ENCODE assay signal across 8 mouse cellular contexts in genomic region chr4:133631769-133632411, GRCm38 (mm10). TPM values are rescaled to one million over a fixed set of nuclear protein-coding genes. Genes with fewer than 3 reads are reported as not detected.
DNase-seq lines count a peak whose midpoint lies in the region; ATAC-seq and TF ChIP-seq lines count a peak whose summit lies in the region.

No protein-coding gene starts in this region.

- ATAC-seq in heart, embryonic 13.5 days (ENCODE audit: extremely low read depth, insufficient number of reproducible peaks, low FRiP score, low TSS enrichment) = no peak
- no peak for ATAC-seq in midbrain, embryonic 13.5 days

- H3K4me2 ChIP-seq in heart, embryonic 13.5 days = peak overlapping the region; percentile 82
- H3K4me2 ChIP-seq in midbrain, embryonic 13.5 days (replicated peaks) = peak overlapping the region; percentile 91

- TF ChIP-seq POLR2A in bone marrow, adult 2 months (IDR thresholded peaks at IDR 0.05; ENCODE audit: borderline replicate concordance, control insufficient read depth, low read depth, low read length) = no peak

- 7% methylated on average over 9 of the region's 9 CpGs for WGBS in bone marrow, adult 2 months
- 45% methylated on average over 9 of the region's 9 CpGs for WGBS in heart, embryonic 13.5 days
- WGBS in midbrain, embryonic 13.5 days = 37% methylated on average over 9 of the region's 9 CpGs

- H3K36me3 ChIP-seq in E14TG2a.4 (ENCODE audit: insufficient read depth, low read length) = peaks cover 34% of the 10 kb centered on the region
- peaks cover 3% of the 10 kb centered on the region for H3K36me3 ChIP-seq in heart, embryonic 13.5 days
- peaks cover 6% of the 10 kb centered on the region for H3K36me3 ChIP-seq in midbrain, embryonic 13.5 days

- H3K4me1 ChIP-seq in E14TG2a.4 (replicated peaks; ENCODE audit: low read depth, low read length) = peaks cover 70% of the 10 kb centered on the region
- peaks cover 5% of the 10 kb centered on the region for H3K4me1 ChIP-seq in bone marrow, adult 2 months (ENCODE audit: control insufficient read depth, insufficient read depth, low read length)
- peaks cover 35% of the 10 kb centered on the region for H3K4me1 ChIP-seq in heart, embryonic 13.5 days
- H3K4me1 ChIP-seq in midbrain, embryonic 13.5 days (replicated peaks) = peaks cover 31% of the 10 kb centered on the region

- H3K27ac ChIP-seq in bone marrow, adult 2 months (ENCODE audit: control insufficient read depth, insufficient read depth, low read depth, low read length, poor library complexity) = peak overlapping the region; percentile 83
- H3K27ac ChIP-seq in heart, embryonic 13.5 days (replicated peaks) = no peak overlapping the region
- H3K27ac ChIP-seq in midbrain, embryonic 13.5 days = no peak overlapping the region

- no peaks in the 10 kb centered on the region for H3K27me3 ChIP-seq in E14TG2a.4 (ENCODE audit: insufficient read depth, low read length)
- no peaks in the 10 kb centered on the region for H3K27me3 ChIP-seq in heart, embryonic 13.5 days (replicated peaks)
- H3K27me3 ChIP-seq in midbrain, embryonic 13.5 days = no peaks in the 10 kb centered on the region

- H3K4me3 ChIP-seq in E14TG2a.4 (replicated peaks; ENCODE audit: low read length) = peak overlapping the region; percentile 88
- H3K4me3 ChIP-seq in bone marrow, adult 2 months (replicated peaks; ENCODE audit: control insufficient read depth, low read depth, low read length) = peak overlapping the region; percentile 78
- peak overlapping the region; percentile 84 for H3K4me3 ChIP-seq in heart, embryonic 13.5 days
- peak overlapping the region; percentile 82 for H3K4me3 ChIP-seq in midbrain, embryonic 13.5 days (replicated peaks)

- no peak for TF ChIP-seq CTCF in E14TG2a.4 (conservative IDR thresholded peaks at IDR 0.05; ENCODE audit: low read length)
- no peak for TF ChIP-seq CTCF in bone marrow, adult 2 months (IDR thresholded peaks at IDR 0.05; ENCODE audit: control insufficient read depth, insufficient read depth, low read length)

- H3K9me3 ChIP-seq in E14TG2a.4 (ENCODE audit: low read length) = no peaks in the 10 kb centered on the region
- H3K9me3 ChIP-seq in heart, embryonic 13.5 days = no peaks in the 10 kb centered on the region
- no peaks in the 10 kb centered on the region for H3K9me3 ChIP-seq in midbrain, embryonic 13.5 days

- DNase-seq in kidney, postnatal 25 days = peak; percentile 61 to 65
- DNase-seq in urinary bladder, postnatal 25 days (ENCODE audit: low spot score) = no peak
- no peak for DNase-seq in retina, postnatal 1 day
- no peak for DNase-seq in urinary bladder, adult 2 months (ENCODE audit: low spot score)

- peak overlapping the region; percentile 96 for H3K9ac ChIP-seq in heart, embryonic 13.5 days
- peak overlapping the region; percentile 92 for H3K9ac ChIP-seq in midbrain, embryonic 13.5 days (replicated peaks)

RNA-seq across cellular contexts. Expression of gene Zdhhc18, which starts 18.1 kb away (rescaled TPM):
- 23.6 and 39.6 TPM in 2 replicates for polyA plus RNA-seq in bone marrow, adult 2 months (2011; ENCODE audit: insufficient read depth, insufficient read length, low replicate concordance, missing spikeins)
- polyA plus RNA-seq in heart, embryonic 13.5 days (2015; fragmentation: Nextera tagmentation; extraction: Ambion mirVana) = 1.5 and 1.6 TPM in 2 replicates
- polyA plus RNA-seq in midbrain, embryonic 13.5 days (2015; fragmentation: Nextera tagmentation; extraction: Ambion mirVana) = 3.5 and 4.1 TPM in 2 replicates
- 17.8 and 19.7 TPM in 2 replicates for polyA plus RNA-seq in urinary bladder, adult 2 months (2012; rRNA removed)

RNA-seq across cellular contexts. Expression of gene Sfn, which starts 29.9 kb away (rescaled TPM):
- polyA plus RNA-seq in bone marrow, adult 2 months (2011; ENCODE audit: insufficient read depth, insufficient read length, low replicate concordance, missing spikeins) = 10.3 and 19.0 TPM in 2 replicates
- 1.2 and 2.9 TPM in 2 replicates for polyA plus RNA-seq in heart, embryonic 13.5 days (2015; fragmentation: Nextera tagmentation; extraction: Ambion mirVana)
- 0.89 and 1.2 TPM in 2 replicates for polyA plus RNA-seq in midbrain, embryonic 13.5 days (2015; fragmentation: Nextera tagmentation; extraction: Ambion mirVana)
- 218 and 326 TPM in 2 replicates for polyA plus RNA-seq in urinary bladder, adult 2 months (2012; rRNA removed)

RNA-seq across cellular contexts. Expression of gene Pigv, which starts 40.6 kb away (rescaled TPM):
- polyA plus RNA-seq in bone marrow, adult 2 months (2011; ENCODE audit: insufficient read depth, insufficient read length, low replicate concordance, missing spikeins) = 2.8 and 10.4 TPM in 2 replicates
- 12.8 and 15.7 TPM in 2 replicates for polyA plus RNA-seq in heart, embryonic 13.5 days (2015; fragmentation: Nextera tagmentation; extraction: Ambion mirVana)
- 13.7 and 16.0 TPM in 2 replicates for polyA plus RNA-seq in midbrain, embryonic 13.5 days (2015; fragmentation: Nextera tagmentation; extraction: Ambion mirVana)
- polyA plus RNA-seq in urinary bladder, adult 2 months (2012; rRNA removed) = 17.1 and 19.4 TPM in 2 replicates

RNA-seq across cellular contexts. Expression of gene Gpn2, which starts 47.7 kb away (rescaled TPM):
- polyA plus RNA-seq in bone marrow, adult 2 months (2011; ENCODE audit: insufficient read depth, insufficient read length, low replicate concordance, missing spikeins) = 10.5 and 15.9 TPM in 2 replicates
- polyA plus RNA-seq in heart, embryonic 13.5 days (2015; fragmentation: Nextera tagmentation; extraction: Ambion mirVana) = 11.2 and 12.8 TPM in 2 replicates
- polyA plus RNA-seq in midbrain, embryonic 13.5 days (2015; fragmentation: Nextera tagmentation; extraction: Ambion mirVana) = 20.6 and 23.5 TPM in 2 replicates
- 20.5 and 25.2 TPM in 2 replicates for polyA plus RNA-seq in urinary bladder, adult 2 months (2012; rRNA removed)

RNA-seq across cellular contexts. Expression of gene Gpatch3, which starts 57.3 kb away (rescaled TPM):
- polyA plus RNA-seq in bone marrow, adult 2 months (2011; ENCODE audit: insufficient read depth, insufficient read length, low replicate concordance, missing spikeins) = 3.8 and 12.2 TPM in 2 replicates
- 5.0 and 5.3 TPM in 2 replicates for polyA plus RNA-seq in heart, embryonic 13.5 days (2015; fragmentation: Nextera tagmentation; extraction: Ambion mirVana)
- polyA plus RNA-seq in midbrain, embryonic 13.5 days (2015; fragmentation: Nextera tagmentation; extraction: Ambion mirVana) = 7.6 and 7.8 TPM in 2 replicates
- 4.5 and 4.6 TPM in 2 replicates for polyA plus RNA-seq in urinary bladder, adult 2 months (2012; rRNA removed)

Comparison
In these comparisons a context has a peak if more than half of its experiments do, and no peak if none do; other contexts are left out.
1. DNase-seq: peak in kidney, postnatal 25 days (2 of 2); none in urinary bladder, postnatal 25 days (single experiment), retina, postnatal 1 day (single experiment) and urinary bladder, adult 2 months (single experiment).
2. RNA of gene Sfn, which starts 29.9 kb away (polyA plus RNA-seq): 218 to 326 TPM in urinary bladder, adult 2 months; 10.3 to 19.0 TPM in bone marrow, adult 2 months, 1.2 to 2.9 TPM in heart, embryonic 13.5 days and 0.89 to 1.2 TPM in midbrain, embryonic 13.5 days; every median in the first group is over 10 times any median in the second.
3. Peak in every context shown above with its lines, with median percentiles within 50 percentile points of each other: H3K4me3 ChIP-seq.